Mouse (Mus musculus) cerebellum, postnatal 4 days (tissue): ENCODE results near the gene Mcfd2.

Source experiments
- DNase-seq, 2 experiments: peaks; one replicate each; pipeline ENCODE4 v3.0.0; 2022; ENCODE audit warnings: low spot score in 2 of 2, mixed read lengths in 1 of 2

The Mcfd2 gene

GRCm38 (mm10) chr17:87288131-87288530 is 22.4 kb upstream of the Mcfd2 start:
- DNase-seq, result no peak

- no peak for DNase-seq
These were observed 21.6 kb upstream of the Mcfd2 start for GRCm38 (mm10) chr17:87287197-87287777.

DNA sequence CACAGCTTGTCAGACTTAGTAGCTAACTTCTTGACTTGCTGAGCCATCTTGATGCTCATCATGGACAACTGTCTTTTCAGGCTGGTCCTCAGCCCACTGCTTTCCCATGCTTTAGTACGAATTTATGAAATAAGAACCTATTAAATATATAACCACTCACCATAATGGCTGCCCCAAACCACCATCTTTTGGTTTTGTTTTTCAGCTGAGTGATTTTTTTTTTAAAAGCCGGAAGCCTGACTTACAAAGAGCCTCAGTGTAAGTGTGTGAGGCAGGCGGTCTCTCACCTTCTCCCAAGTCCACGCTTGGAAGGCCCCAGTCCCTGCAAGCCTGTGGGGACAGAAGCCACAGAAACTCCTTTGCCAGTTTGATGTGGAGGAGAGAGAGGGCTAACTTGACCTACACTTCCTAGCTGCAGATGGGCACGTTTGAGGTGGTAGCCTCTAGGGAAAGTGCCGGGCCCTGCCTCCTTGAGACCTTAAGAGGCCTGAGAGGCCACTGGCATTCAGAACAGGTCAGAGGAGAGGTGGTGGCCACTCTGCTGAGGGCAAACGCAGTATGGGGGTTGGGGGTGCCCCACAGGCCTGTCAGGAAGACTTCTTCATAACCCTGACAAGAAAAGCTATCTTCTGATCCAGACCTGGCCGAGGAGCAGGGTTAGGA is 20.9 kb upstream of the Mcfd2 start:
- DNase-seq, result no peak

DNA sequence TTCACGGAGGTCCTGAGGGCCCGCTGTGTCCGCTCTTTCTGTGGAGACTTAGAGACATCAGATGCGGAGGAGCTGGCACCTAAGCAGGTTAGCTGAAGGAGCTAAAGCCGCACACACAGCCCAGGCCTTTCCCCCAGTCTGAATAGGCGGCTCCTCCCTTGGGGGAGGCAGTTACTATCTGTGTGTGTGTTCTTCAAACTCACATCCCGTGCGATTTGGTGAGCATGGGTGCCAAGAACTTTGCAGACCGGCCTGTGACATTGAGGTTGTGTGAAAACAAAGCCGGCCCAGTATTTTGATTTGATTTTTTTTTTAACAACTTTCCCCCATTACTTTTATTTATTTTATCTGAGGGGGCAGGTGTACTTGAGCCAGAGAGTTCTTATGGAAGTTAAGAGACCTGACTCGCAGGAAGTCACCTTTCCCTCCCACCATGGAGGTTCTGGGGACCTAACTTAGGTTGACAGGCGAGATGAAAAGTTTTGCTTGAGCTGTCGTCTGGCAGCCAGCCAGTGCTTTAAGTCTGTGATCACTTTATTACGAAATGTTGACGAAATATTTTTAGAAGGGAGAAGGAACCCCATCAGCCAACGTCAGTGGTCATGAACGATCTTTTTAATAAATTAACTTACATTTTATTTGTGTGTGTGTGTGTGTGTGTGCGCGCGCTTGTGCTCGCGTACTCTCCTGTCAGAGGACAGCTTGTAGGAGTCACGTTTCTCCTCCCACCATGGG is 20.2 kb upstream of the Mcfd2 start:
- DNase-seq, result no peak

DNA sequence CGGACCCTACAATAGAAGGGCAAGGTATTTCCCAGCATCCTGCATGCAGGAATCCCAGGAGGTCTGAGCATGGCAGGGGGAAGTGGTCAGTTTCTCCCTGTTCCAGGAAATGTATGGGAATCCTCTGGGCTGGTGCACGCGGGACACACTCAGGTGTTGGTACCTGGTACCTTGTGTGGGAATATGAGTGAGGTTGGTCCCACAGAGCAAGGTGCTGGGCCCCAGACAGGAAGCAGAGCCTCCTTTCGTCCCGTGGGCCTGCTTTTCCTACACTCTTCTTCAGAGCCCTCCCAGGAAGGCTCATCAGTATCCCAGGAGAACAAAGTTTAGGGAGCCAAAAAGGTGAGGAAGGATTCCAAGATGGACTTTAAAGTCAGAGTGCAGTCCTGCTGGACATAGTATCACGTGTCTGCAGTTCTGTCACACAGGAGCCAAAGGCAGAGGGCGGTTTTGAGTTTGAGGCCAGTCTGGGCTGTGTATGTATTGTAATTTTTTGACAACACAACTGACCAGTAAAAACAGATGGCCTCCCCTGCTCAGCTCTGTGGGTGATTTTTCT is 18.8 kb upstream of the Mcfd2 start:
- no peak for DNase-seq

DNA sequence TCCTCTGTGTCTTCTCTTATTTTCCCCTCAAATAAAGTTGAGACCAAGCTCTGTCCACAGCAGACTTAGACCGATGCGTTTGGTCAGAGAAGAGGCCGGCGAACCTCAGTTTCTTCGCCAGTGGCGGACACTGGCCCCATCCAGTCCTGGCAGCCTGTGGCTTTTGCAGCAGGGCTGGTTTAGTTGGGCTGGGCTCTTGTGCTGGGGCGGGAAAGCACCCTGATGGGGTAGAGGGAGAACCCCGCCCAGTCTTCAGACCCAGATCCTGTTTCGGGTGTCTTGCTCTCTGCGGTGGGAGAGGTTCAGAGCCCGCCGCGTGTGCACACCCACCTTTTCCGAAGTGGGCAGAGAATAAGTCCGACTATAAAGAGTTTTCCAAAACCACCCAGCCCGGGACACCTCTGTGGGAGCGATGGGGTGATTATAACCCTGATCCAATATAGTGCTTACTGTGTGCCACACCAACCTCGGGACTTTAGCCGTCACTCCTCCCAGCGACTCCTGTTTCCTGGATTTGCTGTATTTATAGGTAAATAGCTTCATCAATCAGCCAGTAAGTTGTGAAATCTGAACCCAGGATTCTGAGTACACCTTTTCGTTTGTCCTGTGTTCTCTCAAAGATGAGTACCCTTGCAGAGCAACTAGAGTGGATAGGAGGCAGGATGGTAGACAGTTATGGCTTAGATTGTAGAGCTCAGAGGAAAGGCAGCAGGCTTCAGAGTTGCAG is 18.2 kb upstream of the Mcfd2 start:
- DNase-seq, result no peak

GRCm38 (mm10) chr17:87283055-87283754 is 17.5 kb upstream of the Mcfd2 start:
- peak in 1 of 2 experiments; percentile 43 for DNase-seq

DNA sequence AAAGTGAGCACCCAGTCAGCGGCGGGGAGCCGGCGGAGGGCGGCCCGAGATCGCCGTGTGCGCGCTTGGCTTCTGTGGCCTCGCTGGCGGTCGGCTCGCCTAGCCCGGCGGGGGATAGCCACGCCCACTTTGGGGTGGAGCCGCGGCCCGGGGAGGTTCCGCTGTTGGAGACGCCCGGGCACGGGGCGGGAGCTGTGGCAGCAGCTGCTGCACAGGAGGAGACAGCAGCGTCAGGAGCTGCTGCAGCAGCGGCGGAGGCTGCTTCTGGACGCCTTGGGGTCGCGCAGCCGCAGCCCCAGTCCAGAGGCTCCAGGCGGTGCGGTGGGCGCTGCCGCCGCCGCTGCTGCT is 16.9 kb upstream of the Mcfd2 start, which contains the start of gene Ttc7:
Gene Ttc7, plus strand, starts transcription at position 181 of the 348 bp plus-strand sequence.
- peak; percentile 72 to 89 for DNase-seq

DNA sequence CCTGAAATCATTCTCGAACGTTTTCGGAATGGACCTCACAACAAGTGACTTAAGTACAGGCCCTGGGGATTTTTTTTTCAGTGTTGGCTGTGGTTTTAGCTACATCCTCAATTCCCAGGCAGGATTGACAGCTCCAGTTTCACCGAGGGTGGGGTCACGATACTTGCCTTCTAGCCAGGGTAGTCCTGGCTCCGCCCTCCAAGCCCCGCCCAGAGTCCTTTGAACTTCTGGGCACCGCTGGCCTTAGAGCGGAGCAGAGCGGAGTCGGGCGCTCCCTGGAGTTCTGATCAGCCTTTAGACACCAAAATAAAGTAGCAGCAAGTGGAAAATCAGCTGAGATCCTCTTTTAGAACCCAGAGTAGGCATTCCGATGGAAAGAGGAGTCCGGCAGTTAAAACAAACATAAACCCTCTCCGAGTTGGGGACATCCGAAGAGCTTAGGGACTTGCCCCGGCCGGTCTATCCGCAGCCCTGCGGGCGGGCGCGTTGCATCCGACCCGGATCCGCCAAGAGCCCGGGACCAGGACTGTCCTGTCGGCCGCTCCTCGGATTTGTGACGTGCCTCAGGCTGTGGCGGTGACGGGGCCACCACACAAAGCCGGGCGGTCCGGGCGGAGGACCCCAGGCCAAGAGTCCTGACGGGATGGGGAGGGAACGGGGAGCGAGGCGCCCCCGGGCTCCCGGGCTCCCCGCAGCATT is 16.4 kb upstream of the Mcfd2 start:
- DNase-seq, result peak in 1 of 2 experiments; percentile 51

DNA sequence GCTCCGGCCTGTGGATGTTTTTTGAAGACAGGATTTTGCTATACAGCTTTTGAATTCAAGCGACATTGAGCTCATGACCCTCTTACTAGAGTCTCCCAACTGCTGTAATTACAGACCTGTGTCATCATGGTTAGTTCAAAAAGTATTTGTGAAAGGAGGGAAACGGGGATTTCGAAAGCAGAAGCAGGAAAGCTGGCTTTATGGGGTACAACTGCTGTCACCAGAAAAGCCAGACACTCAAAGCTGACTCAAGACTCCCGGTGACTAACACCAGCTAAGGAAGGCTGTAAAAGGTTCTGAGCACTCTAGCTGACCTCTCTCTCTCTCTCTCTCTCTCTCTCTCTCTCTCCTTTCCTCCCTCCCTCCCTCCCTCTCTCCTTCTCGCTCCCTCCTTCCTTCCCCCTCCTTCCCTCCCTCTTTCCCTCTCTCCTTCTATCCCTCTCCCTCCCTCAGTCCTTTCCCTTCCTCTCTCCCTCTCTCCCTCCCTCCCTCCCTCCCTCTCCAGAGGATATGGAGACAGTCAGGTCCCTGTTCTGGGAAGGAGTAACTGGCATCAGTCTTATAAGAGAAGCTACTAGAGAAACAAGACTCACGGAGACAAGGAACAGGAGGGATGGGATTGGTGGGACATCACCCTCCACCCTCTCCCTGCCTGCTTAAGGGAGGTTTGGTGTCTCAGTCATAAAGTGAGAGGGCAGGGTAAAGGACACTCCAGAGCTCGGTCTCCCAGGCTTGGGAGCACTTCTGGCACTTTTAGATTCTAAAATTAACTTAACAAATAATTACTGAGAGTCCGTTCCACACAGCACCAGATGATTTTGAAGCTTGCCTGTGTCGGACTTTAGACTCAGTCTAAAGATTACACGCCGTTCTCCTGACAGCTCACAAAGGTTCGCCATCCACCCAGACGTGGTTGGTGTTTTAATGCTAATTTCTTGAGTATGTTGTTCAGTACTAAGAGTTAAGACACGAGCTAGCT is 9.9 kb upstream of the Mcfd2 start:
- no peak for DNase-seq

DNA sequence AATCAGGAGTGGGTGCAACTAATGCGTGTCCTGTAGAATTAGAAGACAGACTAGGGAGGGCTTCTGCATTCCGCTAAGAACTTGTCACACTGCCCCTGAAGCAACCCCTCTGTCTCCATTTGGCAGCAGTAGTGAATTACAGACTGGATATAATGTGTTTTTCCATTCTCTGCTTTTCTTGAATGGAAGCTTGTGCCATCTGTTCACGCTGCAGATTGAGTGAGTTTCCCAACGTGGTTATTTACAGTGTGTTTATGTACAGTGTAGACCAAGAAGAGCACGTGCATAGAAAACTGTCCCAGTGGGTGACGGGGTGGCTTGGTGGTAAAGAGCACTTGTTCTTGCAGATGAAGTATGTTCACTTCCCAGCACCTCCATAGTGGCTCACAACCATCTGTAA is 3.7 kb upstream of the Mcfd2 start:
- DNase-seq, result no peak

DNA sequence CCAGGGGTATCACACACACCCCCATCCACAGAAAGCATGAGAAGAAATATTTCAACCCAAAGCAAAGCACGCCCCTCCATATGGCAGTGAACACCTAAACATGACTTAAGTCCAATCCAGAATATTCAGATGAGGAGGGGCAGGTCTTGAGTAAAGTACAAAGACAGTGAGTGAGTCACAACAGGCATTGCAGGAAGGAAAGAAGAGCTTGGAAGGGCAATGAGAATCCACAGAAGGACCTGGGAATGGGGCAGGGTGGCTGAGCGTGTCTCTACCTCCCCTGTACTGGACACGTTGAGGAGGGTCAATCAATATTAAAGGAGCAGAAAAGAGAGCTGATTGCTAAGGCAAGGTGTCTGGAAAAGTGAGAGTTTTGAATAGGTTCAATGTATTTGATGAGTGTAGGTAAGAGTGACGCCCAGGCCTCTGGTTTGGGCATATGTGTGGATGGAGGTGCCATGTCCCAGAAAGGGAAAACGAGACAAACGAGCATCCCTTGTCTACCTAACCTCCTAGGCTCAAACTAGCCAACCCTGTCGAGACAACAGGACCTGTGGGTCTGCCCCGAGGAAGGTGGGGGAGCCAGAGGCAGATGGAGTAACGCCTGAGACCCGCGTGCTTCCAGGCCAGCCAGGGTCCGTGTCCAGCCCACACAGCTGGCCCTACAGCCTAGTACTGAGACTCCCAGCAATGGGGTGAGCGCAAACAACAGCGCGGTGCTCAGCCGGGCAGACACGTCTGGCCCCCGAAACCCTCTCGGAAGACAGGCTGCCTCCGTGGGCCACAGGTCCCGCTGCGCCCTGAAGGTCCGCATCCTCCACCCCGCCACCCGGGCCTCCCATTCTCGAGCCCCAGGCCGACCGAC is 576 bp downstream of the Mcfd2 start:
- DNase-seq, result no peak

DNA sequence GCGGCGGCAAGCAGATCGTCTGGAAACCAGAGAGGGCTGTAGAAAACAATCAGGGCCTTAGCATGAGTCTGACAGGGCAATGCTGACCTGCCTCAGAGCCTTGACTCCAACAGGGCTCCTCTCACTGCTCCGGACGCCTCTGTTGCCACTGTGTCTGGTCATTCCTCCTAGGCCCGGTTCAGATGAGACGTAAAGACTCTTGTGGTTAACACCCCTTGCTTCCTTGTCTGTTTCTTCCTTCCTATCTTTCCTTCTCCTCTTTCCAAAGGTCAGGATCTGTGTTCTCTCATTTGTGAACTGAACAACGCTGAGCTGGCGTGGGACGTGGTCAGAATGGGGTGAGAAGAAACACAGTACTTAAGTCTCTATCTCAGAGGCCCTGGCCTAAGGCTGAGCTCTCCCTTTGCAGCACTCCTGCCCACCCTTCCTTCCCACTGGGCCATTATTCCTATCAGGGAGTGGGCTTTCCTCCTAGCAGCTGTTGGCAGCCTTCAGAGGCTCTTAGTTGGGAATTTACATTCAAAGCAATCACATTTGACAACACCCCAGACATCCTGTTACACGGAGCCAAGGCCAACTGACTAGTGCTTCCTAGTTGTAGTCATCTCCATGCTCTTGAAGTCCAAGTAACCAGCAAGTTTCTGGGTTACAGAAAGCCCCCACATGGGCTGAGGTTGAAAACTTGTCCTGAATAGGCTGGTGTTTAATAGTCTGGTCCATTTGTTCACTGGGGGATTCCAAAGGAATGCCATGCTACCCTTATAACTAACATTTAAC is 1.5 kb downstream of the Mcfd2 start:
- DNase-seq, result no peak

DNA sequence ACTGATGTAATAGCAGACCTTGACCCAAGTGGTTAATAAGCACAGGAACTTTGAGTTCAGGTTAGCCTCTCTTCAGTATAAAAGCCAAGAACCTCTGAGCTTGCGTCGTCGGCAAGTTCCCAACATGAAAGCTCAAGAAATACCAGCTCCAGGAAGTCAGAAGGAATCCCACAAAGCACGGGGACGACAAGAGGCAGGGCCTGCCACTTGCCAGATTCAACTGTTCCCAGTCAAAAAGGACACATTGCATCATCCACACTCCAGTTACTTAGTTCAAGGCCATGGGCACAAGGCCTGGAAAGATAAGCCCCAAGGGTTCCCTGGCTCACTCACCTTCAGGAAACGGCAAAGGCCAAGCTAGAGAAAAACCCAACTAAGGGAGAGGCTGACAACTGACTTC is 2.3 kb downstream of the Mcfd2 start:
- no peak for DNase-seq

GRCm38 (mm10) chr17:87255672-87256071 is 10.1 kb downstream of the Mcfd2 start:
- DNase-seq, result no peak

GRCm38 (mm10) chr17:87254384-87254783 is 11.4 kb downstream of the Mcfd2 start:
- no peak for DNase-seq

- no peak for DNase-seq
These were observed 19.6 kb downstream of the Mcfd2 start for GRCm38 (mm10) chr17:87246103-87246502.

- DNase-seq, result no peak
These were observed 27.9 kb downstream of the Mcfd2 start for GRCm38 (mm10) chr17:87237826-87238225.
